Mouse (Mus musculus) c-Kit-positive CD71-negative TER-119-negative erythroid progenitor cells, embryonic 14.5 days (primary cell): Measurements from ENCODE around the gene Rpusd3.

ENCODE experiments used
- DNase-seq: peaks from one replicate; pipeline ENCODE4 v3.0.0-alpha.2; 2013; ENCODE audit warnings: low read depth

Gene Rpusd3

DNA sequence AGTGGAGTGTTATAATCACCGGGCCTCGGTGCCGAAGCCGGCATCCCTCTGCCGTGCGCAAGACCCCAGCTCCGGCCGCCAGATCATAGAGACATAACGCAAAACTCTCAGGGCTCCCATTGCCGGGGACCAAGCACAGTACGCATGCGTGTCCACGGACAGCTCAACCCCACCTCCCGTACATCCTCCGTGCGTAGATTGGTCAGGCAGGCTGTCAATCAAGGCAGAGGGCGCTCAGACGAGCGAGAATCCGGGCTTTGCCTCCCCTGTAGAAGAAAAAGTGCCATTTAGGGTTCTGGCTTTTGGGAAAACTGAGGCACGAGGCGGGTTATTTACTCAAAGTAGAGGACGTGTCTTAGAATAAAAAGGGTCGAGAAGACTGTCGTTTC lies at the start of gene Rpusd3:
Rpusd3 (minus strand) TSS at position 142 of the 389 bp plus-strand sequence.
- peak; percentile 99 for DNase-seq

DNA sequence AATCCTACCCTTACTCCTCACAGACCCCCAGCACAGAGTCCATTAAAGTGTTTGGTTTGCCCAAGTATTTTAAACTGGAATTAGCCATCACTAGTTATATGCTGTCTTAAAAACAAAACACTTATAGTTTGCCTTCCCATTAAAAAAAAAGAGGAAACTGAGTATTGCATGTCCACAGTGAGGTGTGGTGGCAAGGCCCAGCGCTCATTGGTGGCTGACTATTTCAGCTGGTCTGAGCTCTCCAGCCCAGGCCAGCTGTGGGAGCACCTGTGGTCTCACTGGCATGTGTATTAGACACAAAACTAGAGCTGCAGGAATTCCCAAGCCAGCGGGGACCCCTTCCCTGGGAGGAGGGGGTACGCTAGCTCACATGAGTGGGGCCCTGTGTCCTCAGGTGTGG lies 49.4 kb upstream of the Rpusd3 start:
- no peak for DNase-seq

DNA sequence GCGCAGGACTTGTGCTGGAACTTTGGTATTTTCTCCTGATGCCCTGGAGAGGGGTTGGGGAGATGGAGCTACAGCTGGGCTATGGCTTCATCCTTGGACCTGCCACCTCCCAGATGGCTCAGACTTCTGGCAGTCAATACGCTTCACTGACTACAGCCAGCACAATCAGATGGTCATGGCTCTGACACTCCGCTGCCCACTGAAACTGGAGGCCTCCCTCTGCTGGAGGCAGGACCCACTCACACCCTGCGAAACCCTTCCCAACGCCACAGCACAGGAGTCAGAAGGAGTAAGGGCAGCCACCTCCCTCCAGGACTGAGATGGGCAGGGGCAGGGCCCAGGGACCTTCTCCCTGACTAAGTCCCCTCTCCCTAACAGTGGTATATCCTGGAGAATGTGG lies 46.5 kb upstream of the Rpusd3 start:
- no peak for DNase-seq

DNA sequence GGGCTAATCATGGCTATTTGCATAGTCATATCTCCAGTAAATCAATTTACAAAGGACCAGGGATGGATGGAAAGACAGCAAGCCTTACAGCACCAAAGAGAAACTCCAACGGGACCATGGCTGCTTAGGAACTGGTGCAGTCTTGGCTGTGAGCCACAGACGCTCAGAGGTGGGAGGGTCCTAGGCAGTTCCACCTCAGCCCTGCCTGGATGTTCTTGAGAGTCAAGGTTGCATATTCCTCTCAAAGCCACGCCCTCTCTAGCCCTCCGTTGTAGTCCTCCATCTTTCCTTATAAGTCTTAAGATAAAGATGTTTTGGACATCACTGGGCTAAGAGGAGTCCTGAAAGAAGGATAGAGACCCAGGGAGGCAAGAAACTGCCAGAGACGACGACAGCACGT lies 44.9 kb upstream of the Rpusd3 start:
- no peak for DNase-seq

DNA sequence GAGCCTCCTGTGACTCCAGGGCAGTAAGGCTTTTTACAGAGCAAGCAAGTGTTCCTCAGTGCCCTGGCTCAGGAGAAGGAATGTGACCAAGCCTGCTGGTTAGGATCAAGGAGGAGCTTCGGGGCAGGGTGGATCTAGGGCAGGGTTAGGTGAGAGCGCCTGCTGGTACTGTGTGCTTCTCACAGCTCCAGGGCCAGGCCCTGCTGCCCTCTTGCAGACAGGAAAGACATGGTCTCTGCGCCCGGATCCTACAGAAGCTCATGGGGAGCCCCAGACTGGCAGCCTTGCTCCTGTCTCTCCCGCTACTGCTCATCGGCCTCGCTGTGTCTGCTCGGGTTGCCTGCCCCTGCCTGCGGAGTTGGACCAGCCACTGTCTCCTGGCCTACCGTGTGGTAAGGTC lies 39.5 kb upstream of the Rpusd3 start:
- no peak for DNase-seq

DNA sequence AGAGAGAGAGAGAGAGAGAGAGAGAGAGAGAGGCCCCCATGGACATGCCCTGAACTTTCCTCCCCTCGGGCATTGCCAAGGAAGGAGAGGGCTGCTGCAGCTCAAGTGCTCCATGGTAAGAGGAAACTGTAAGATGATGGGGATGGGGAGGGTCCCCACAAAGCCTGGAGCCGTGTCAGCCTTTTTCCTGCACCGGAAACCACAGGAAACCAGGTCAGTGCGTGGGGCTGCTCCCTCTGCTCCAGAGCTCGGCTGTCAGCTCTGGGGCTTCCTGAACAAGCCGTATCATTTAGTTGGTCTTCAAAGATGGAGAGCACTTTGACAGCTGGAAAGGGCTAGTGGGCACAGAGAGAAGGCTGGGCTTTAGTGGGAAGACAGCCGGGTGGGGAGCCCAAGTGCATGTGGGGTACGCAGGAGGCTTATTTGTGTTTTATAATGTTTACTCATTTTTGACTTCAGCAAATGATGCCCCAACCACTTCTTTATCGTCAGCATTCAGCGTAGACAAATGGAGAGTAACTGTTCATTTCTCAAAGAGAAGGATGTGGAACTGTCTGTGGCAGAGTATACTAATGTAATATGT lies 38.9 kb upstream of the Rpusd3 start, which contains the start of gene Il17re:
Il17re (plus strand) TSS at position 533 of the 583 bp plus-strand sequence.
- no peak for DNase-seq

DNA sequence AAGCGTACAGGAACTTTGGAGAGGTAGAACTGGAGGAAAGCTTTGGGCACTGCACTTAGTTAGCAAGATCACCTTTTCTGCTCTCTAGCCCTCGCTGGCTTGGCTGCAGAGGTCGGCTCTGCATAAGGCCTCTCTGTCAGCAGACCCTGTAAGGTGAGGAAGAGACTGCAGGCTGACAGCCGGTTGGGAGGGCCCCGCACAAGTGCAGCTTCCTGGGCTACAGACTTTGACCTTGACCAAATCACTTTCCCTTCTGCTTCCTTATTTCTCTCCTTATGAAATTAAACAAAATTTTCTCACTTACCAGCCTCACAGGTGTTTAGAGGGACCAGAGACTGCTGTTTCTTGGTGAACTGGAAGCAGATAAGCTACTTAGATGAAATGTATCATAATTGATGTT lies 35.9 kb upstream of the Rpusd3 start:
- no peak for DNase-seq

DNA sequence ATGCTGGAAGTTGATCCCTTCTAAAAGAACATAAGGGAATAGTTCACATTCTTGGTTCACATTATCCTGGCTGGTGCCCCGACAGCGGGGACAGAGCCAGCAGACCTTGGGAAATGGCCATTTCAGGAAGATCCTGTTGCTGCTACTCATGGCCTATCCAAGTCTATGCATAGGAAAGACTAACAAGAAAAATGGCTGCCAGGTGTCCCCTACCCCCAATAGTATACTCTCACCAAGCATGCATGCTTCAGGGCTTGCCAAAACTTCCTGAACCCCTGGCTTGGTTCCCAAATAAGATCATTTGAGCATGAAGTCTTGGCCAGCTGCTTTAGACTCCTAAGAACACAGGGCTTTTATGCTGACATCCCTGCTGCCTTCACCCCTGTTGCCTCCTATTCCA lies 32.7 kb upstream of the Rpusd3 start:
- no peak for DNase-seq

DNA sequence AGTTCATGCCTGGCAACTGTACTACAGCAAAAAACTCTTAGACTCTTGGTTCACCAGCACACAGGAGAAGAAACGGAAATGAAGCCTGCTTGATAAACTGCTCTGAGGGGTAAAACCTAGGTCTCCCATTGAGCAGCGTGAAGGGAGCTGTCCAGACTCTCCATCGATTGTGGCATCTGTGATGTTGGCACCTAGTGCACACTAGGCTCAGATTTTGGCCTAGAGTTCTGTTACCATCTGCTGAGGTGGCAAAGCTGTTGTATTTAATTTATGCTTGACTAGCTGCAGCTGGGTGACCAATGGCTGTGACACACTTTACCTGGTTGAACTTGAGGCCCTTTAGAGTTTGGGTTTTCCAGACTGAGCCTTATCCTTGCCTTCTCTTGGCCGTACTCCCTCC lies 28.5 kb upstream of the Rpusd3 start:
- no peak for DNase-seq

DNA sequence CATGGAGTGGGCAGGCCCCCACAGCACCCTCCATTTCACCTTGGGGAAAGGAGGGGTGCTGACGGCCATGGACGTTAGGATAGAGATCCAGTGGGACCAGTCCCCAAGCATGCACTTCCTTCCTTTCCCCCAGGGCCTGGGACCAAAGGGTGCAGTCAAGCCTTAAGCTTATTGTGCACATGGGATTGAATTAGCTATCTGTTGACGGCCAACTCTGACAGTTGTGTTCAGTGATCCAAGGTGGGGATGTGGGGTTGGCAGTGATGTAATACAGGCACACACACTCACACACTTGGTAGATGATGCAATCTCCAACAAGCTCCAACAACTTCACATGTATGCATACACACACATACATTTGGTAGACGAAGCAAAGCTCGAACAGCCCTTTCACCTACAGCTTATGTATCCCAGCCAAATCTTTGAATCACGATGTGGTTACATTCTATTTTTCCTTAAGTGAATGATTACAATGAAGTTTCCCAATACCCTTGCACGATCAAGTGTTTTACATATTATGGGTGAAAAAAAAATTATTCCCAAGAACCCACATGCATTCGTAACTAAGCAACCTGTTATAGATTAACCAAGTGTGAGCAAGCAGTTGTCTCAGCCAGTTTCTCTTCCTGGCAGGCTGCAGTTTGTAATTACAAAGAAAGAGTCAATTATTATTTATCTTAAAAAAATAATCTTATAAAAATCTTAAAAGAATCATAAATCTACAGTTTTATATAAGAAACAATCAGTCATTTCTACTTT lies 25.2 kb upstream of the Rpusd3 start:
- no peak for DNase-seq

DNA sequence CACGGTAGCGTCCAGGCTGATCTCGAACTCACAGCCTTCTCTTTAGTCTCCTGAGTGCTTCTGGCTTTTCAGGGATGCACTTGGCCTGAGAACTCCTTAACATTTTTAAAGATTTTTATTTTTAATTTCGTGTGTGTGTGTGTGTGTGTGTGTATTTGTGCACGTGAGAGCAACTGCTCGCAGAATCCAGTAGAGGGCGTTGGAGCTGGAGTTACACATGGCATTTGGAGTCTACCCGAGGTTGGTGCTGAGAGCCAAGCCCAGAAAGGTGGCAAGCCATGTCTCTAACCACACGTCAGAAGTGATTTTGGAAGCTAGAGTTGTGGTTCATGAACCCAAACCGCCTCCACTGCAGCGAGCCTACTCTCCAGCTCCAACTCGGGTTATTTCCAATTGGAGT lies 24.0 kb upstream of the Rpusd3 start:
- DNase-seq: no peak

DNA sequence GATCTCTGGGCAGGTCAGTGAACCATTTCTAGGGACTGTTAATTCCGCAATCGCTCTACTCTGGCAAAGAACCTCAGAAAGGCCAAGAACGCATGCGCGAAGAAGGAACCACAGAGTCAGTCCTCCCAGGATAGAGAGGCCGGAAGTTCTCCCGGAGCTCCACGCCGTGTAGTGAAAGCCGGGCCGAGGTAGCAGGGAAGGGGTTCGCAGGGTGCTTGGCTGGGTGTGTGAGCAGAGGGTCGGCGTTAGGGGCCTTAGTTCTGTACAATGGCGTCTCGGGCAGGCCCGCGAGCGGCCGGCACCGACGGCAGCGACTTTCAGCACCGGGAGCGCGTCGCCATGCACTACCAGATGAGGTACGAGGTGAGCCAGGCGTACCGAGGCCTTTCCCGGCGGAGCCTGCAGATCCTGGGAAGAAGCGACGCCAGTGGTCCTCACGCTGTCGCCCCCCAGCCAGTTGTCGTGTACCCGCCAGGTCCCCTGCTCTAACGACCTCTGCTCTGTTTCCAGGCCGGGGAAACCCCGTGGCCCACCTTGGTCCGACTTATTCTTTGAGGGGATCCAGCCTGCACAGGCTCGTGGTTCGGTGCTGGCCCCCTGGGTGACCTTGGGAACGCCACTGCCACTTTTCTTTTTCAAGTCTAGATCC lies 23.4 kb upstream of the Rpusd3 start, which contains the start of gene Jagn1:
Jagn1 (plus strand) TSS at position 128 of the 649 bp plus-strand sequence.
- DNase-seq: peak; percentile 98

DNA sequence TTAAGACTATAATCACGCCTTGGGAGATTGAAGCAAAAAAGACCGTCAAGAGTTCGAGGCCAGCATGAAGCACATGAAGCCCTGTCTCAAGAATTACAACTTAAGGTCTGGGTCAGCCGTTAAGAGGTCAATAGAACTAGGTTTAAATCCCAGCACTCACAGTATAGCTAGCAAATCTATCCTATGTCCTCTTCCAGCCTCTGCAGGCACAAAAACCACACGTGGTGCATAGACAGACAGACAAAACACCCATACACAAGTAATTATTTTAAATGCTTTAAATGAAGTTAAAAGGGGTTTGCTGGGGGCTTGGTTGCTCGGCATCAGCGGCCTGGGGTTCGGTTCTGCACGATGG lies 22.9 kb upstream of the Rpusd3 start:
- no peak for DNase-seq

DNA sequence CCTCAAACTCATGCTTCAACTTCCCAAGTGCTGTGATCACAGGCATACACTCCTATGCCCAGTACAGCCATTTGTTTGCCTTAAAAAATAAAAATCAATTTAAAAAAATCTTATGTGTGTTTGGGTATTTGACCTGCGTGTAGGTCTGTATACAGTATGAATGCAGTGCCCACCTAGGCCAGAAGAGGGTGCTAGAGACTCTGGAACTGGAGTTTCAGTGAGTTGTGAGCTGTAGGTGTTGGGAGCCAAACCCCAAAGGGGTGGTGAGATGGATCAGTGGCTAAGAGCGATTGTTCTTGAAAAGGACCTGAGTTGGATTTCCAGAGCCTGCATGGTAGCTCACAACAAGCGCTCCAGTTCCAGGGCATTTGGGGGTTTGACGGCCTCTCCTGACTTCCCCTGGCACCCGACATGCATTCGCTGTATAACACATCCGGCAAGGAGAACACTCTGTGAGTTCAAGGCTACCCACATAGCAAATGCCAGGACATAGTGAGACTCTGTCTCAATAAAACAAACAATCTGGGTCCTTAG lies 22.1 kb upstream of the Rpusd3 start:
- peak; percentile 89 for DNase-seq

DNA sequence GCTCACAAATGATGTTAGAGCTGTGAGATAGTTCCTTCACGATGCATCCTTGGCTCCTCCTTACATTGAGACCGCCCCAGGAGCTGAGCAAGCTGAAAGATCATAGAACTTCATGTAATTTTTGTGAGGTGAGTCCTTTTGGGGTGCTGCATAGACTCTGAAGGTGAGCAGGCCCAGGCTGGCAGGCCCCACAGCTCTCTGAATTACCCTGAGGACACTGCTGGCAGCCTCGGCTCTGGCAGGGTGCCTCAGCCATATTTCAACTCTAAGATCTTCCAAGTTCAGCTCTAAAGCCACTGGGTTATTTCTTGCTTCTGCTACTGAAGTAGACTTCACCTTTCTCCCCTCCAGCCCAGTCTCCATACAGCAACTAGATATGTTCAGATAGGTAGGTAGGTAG lies 21.5 kb upstream of the Rpusd3 start:
- no peak for DNase-seq

DNA sequence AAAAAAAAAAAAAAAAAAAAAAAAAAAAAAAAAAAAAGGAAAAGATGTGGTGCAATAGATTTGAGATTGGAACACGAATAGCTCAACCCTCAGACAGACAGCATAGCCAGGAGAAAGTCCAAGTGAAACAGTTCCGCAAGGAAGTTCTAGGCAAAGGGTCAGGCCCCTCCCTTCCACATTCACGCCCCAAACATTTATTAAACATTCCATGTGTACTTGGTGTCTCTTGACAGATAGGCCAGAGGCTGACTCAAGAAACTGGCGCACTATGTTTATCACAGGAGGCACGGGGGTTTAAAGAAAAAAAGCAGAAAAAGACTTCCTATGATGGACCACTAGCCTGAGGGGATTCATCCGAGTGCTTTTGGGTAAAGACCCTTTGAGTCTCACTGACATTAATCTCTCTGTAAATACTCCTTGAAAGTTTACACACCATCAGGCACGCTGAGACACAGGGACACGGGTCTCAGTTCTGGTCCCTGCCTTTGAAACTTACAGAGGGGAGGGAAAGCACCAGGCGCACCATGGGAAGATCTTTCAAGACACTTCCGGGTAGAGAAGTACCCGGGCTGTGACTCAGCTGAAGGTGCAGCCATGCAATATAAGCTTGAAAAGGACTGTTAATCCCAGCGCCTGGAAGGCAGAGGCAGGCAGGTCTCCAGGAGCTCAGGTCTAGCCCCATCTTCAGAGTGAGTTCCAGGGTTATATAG lies 19.7 kb upstream of the Rpusd3 start:
- no peak for DNase-seq

DNA sequence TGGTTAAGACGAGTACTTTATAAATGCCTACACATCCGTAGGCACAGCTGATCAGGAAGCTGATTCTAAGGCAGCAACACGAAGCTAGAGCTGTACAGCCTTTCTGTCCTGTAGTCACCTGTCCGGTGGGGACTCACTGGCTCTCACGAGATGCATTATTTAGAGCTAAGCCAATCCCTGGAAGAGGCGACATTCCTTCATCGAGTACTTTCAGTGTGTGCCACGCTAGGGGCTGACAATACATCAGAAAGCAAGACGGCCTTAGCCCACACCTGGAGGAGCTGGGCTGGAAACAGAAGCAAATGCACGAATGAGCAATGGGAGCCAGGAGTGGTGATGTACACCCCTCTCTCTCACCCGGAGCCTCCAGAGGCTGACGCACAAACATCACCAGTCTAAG lies 18.0 kb upstream of the Rpusd3 start:
- no peak for DNase-seq

DNA sequence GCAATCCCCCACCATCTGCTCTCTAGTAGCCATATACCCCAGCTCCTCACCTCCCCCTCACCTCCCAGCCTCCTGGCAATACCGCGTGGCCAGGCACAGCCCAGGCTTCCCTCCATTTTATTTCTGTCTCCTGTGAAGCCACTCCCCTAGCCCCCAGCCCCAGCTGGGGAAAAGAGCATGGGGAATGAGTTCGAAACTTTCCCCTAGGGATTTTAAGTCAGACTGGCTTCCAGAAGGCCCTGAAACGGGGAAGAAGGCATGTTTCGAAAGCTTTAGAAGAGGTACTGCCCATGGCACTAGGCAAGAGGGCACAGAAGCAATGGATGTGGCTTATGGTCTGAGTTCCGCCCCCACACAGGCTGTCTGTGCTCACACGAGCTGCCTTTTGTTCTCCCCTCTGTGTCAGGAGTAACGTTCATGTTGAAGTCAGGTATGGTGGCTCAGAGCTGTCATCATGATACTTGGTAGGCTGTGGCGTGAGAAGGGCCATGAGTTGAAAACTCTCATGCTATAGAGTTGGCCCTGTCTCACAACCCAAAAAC lies 16.6 kb upstream of the Rpusd3 start, which contains the start of gene Cidec:
Cidec (minus strand) TSS at position 97 of the 542 bp plus-strand sequence.
- no peak for DNase-seq

DNA sequence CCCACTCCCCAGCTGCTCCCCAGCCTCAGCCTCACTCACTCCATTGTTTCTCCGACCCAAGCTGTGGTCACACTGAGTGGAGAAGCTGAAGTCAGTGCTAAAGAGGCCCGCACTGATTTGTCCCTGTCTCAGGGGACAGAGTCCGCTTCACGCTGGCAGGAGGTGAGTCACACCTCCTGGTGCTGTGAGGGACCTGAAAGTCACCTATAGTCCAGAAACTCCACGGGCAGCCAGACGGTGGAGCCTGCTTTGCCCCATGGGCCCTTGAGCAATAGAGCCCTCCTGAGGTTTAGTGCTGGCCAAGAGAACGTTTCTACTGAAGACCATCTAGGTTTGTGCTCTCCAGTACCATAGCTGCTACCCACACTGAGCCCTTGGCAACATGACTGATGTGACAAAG lies 15.6 kb upstream of the Rpusd3 start:
- no peak for DNase-seq

DNA sequence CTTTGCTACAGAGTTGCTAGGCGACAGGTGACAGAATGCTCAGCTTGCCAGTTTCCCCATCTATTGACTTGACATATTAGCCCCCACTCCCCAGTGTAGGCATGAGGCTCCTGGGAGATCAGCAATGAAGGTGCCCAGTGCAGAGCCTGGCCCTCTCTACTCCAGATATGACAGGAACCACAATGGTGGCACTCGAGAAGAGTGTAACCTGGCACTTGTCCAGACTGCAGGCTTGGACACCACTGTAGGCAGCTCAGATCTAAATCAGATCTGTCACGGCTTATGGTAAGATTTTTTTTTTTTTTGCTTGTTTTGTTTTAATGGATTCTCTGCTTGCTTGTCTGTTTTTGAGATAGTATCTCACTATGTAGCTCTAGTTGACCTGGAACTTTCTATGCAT lies 14.5 kb upstream of the Rpusd3 start:
- DNase-seq: no peak

DNA sequence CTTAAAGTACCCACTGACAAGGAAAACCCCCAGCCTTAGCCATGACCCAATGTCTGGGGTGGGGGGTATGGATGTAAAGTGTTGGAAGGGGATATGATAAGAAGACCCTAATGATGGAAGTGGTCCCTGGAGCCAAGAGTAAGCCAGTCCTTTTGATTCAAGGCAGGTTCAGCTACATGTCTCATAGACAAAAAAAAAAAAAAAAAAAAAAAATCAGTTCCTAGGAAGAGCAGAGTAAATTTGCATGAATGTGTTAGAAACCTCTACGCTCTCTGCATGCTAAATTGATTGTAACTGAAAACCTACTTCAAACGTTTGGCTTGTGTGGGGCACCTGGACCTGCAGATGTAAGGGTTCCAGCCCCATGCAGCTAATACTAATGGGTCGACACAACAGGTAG lies 12.7 kb upstream of the Rpusd3 start:
- DNase-seq: no peak

DNA sequence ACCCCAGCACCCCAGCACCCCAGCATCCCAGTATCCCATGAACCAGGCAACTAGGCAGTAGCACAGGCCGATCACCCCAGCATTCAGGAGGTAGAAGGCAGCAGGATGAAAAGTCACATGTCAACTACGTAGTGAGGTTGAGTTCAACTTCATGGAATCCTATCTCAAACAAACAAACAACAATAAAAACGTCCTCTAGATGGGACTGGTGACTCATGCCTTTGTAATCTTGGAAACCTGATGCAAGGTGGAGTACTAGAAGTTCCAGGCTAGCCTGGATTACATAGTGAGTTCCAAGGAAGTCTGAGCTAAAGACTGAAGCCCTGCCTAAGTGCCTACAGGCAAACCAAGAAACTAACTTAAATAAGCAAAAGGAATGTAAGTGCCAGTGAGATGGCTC lies 11.7 kb upstream of the Rpusd3 start:
- no peak for DNase-seq
